Mouse (Mus musculus): ENCODE data around the gene Adam15. TPM values are rescaled to one million over a fixed set of nuclear protein-coding genes. Genes with fewer than 3 reads are reported as not detected.
A peak's percentile ranks its signal among the peaks of the same experiment; 100 is the strongest.

Gene Adam15
- polyA plus RNA-seq, 1 experiment from 2014 or later: 74.6 TPM

DNA sequence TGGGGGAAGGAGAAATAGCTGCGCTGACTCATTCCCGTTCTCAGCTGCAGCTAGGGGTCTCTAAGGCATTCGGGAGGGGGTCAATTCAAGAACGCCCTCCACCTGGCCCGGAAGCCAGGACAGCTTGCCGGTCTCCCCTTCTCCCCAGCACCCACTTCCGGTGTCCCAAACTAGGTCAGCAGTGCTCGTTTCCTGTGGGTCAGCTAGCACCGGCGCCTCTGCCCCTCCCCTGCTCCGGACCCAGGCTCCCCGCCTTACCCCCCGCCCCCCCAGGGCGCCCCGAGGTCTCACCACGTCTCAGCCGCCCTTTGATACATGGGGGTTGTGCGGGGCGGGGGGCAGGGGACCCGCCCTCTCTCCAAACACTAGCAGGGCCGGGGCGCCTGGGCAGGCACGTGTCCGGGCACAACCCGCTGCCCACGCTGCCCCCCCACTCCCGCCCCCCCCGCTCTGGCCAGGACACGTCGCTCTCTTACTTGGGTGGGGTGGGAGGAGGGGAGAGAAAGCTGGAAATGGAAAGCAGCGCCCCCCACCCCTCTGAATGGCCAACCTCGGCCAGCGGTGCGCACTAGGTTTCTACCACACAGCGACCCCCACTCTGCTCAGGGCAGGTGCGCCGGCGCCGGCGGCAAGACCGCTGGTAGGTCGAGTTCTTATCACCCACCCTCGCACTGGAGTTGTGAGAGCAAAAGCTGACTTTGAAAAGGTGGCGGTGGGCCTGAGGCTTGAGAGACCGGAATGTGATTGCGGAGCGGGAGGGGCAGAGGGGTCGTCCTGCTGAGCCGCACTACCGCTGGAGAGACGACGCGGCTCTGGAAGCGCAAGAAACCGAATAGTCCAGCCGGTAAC, 42.1 kb upstream of the Adam15 start:
- H3K4me3 ChIP-seq (ENCODE audit: low read length): peak overlapping the region; percentile 45
- H3K9me3 ChIP-seq (ENCODE audit: control insufficient read depth, low read length): no peaks in the 10 kb centered on the region
- peak overlapping the region; percentile 53 for H3K9ac ChIP-seq (ENCODE audit: low read depth, low read length)
- H3K27ac ChIP-seq (ENCODE audit: low read depth, low read length): no peak overlapping the region; the same call in 1 of the 2 replicates
- no peak for ATAC-seq
- WGBS: 0% methylated on average over 53 of the region's 56 CpGs
- H3K4me2 ChIP-seq (ENCODE audit: low read length): peak overlapping the region; percentile 74
- H3K36me3 ChIP-seq (ENCODE audit: control insufficient read depth, insufficient read depth, low read length): no peaks in the 10 kb centered on the region
- peaks cover 16% of the 10 kb centered on the region for H3K27me3 ChIP-seq (replicated peaks; ENCODE audit: control insufficient read depth, insufficient read depth, low read length)
- peaks cover 55% of the 10 kb centered on the region for H3K4me1 ChIP-seq (ENCODE audit: control insufficient read depth, insufficient read depth, low read depth, low read length)

DNA sequence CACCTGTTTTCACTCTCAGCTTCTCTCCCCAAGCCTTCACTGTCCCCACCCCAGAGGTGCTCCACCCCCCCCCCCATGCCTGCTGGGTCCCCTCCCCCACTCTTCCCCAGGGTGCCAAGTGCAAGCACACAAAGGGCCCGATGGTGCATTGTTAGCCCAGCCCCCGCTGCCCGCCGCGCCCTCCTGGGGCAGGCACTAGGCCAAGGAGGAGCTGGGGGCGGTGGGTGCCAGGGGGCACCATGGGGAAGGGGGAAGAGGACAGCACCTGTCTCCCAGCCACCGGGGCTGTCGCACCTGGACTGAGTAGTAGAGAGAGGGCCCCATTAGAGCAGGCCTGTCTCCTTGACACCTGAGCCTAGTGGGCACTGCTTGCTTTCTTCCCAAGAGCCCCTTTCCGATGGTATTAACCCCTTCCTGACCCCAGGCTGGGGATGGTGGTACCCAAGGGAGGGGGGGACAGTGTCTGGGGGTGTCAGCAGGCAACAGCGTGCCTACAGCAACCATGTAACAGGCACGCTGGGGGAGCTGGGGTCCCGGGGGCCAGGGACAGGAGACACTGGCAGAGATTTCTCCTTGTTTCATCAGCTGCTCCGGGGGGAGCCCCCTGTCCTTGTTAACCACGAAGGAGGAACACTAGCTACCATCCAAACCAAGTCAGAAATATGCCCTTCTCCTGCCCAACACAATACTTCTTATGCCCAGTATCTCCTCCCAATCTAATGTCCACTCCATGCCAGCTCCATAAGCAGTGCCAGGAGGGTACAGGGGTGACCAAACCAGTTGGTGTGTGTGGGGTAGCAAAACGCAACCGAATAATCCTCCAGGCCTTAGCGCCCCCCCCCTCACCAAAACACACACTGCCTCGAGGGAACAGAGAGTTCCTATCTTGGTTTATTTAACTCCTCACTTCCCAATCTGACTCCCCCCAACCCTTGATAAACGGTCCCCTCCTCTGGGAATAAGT, 41.2 kb upstream of the Adam15 start:
- Histone ChIP-seq H3K4me1 (ENCODE audit: control insufficient read depth, insufficient read depth, low read depth, low read length) (peaks cover 47% of the 10 kb centered on the region), H3K4me2 (ENCODE audit: low read length) (peak overlapping the region; percentile 74), H3K4me3 (ENCODE audit: low read length) (peak overlapping the region; percentile 45), H3K27me3 (replicated peaks; ENCODE audit: control insufficient read depth, insufficient read depth, low read length) (peaks cover 12% of the 10 kb centered on the region), H3K27ac (ENCODE audit: low read depth, low read length) (no peak overlapping the region), H3K9ac (ENCODE audit: low read depth, low read length) (peak overlapping the region; percentile 53), H3K9me3 (ENCODE audit: control insufficient read depth, low read length) (no peaks in the 10 kb centered on the region), H3K36me3 (ENCODE audit: control insufficient read depth, insufficient read depth, low read length) (no peaks in the 10 kb centered on the region)
- no peak for ATAC-seq
- 17% methylated on average over 19 of the region's 19 CpGs for WGBS

DNA sequence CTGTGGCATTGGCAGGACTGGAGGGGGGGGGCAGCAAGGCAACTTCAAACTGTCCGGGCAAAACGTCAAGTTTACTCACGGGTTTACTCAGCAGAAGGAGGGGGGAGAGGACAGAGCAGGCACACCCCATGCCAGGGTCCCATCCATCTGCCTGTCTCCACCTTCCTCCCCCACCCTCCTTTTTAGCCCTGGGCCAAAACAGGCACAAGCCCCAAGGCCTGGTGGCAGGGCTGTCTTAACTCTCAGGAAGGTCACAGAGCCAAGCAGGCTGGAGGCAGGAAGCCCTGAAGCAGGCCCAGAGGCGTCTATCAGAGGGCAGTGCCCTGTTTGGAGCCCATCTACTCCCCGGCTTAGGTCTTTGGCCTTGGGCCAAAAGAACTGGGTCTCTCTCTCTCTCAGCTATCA, 40.3 kb upstream of the Adam15 start:
- Histone ChIP-seq H3K4me2 (ENCODE audit: low read length) (no peak overlapping the region), H3K27ac (ENCODE audit: low read depth, low read length) (no peak overlapping the region), H3K4me1 (ENCODE audit: control insufficient read depth, insufficient read depth, low read depth, low read length) (peaks cover 39% of the 10 kb centered on the region), H3K9ac (ENCODE audit: low read depth, low read length) (no peak overlapping the region), H3K36me3 (ENCODE audit: control insufficient read depth, insufficient read depth, low read length) (no peaks in the 10 kb centered on the region), H3K9me3 (ENCODE audit: control insufficient read depth, low read length) (no peaks in the 10 kb centered on the region), H3K27me3 (replicated peaks; ENCODE audit: control insufficient read depth, insufficient read depth, low read length) (peaks cover 3% of the 10 kb centered on the region), H3K4me3 (ENCODE audit: low read length) (no peak overlapping the region)
- whole genome bisulfite sequencing: 53% methylated on average over 5 of the region's 5 CpGs
- ATAC-seq: no peak

DNA sequence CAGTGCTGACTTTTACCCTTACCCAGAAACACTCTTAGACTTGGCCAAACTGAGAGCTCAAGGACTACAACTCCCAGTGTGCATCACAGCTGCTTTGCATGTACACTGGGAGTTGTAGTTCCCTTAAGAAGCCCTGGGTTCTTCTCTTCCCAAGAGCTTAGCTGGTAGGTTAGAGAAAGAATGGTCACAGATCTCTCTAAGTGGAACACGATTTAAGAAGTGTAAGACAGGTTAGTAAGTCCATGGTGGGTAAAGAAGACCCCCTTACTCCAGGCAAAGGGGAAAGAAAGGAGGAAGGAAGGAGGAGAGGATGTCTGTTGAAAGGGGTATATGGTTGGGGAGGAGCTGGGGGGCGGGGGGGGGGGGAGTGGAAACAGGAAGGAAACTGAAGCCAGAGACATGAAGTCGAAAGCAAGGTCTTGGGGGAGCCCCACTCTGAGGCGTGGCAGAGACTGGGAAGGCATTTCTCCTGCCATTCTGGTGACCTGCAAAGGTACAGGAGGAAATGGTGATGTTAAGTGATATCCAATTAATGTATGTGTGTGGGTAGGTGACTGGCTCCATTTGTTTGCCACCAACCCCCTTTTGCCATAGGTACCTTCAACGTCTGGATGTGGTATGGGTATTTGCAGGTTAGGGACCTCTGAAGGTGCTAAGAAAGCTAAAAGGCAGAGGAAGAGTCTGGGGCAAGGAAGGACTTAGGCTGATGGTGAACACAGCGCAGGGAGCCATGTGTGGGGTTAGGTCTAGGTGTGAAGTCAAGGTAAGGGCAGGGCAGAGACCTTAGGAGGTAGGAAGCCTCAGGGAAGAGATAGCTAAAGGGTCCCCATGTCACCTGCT, 39.3 kb upstream of the Adam15 start:
- no peak overlapping the region for H3K4me2 ChIP-seq (ENCODE audit: low read length)
- WGBS: 71% methylated on average over 5 of the region's 6 CpGs

DNA sequence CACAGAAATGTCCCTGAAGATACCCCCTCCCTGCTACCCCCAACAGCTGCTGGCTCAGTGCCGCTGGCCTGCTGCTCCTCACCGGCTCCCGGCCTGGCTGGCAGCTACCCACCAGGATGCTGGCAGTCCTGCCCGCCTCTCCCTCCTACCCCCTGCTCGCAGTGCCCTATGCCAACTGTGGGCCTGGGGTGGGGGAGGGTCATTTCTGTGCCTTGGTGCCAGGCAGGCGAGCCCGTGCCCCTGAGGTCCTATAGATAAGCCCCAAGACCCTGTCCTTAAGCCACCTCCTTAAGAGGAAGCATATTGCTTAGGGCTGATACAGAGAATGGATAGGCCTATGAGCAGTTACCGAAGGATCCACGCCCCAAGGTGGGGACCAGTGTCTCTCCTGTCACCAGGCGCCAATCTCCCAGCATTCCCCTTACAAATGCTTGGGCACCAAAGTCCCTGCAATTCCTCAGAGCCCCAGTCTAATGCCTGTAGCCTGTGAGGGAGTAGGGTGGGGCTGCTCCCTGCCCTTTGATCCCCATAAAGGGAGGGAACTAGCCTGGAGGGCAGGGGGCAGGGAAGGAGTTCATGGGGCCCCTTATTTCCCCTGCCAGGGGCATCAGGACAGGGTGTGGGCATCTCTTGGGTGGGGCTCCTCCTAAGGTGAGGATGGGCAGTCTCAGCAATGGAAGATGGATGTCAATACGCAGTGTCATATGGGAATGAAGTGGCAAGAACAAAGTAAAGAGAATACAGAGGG, 38.5 kb upstream of the Adam15 start:
- WGBS: 51% methylated on average over 11 of the region's 11 CpGs
- ATAC-seq: peak; percentile 40
- Histone ChIP-seq H3K9ac (ENCODE audit: low read depth, low read length) (0 out of 2 replicates have a peak overlapping the region, but pooled peaks have one; percentile 37), H3K9me3 (ENCODE audit: control insufficient read depth, low read length) (no peaks in the 10 kb centered on the region), H3K4me2 (ENCODE audit: low read length) (no peak overlapping the region), H3K27ac (ENCODE audit: low read depth, low read length) (no peak overlapping the region), H3K4me3 (ENCODE audit: low read length) (no peak overlapping the region), H3K4me1 (ENCODE audit: control insufficient read depth, insufficient read depth, low read depth, low read length) (peaks cover 27% of the 10 kb centered on the region), H3K36me3 (ENCODE audit: control insufficient read depth, insufficient read depth, low read length) (no peaks in the 10 kb centered on the region), H3K27me3 (replicated peaks; ENCODE audit: control insufficient read depth, insufficient read depth, low read length) (no peaks in the 10 kb centered on the region)

More for the DNA sequence above, 39.3 kb upstream of the Adam15 start:
- Histone ChIP-seq H3K36me3 (ENCODE audit: control insufficient read depth, insufficient read depth, low read length) (no peaks in the 10 kb centered on the region), H3K9ac (ENCODE audit: low read depth, low read length) (no peak overlapping the region), H3K4me1 (ENCODE audit: control insufficient read depth, insufficient read depth, low read depth, low read length) (peaks cover 30% of the 10 kb centered on the region), H3K9me3 (ENCODE audit: control insufficient read depth, low read length) (no peaks in the 10 kb centered on the region), H3K4me3 (ENCODE audit: low read length) (no peak overlapping the region), H3K27me3 (replicated peaks; ENCODE audit: control insufficient read depth, insufficient read depth, low read length) (no peaks in the 10 kb centered on the region), H3K27ac (ENCODE audit: low read depth, low read length) (no peak overlapping the region)
- ATAC-seq: peak; percentile 29; the same call in 1 of the 2 replicates

DNA sequence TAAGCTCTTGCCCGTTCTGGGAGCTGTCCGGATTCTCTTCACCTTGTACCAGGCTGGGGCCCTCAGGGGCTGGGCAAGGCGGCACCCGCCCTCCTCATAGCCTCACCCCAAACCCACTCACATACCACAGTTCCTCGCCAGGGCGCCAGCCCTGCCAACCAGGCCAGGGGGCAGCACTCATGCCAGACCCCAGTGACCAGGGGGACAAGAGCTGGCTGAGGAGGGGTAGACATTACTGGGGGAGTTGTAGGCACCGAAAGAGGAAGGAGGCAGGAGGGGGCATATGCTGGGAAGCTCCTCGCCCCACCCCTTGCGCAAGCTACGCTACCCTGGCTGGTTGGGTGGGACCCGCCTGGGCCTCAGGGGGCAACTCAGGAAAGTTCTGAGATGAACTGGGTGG, 37.8 kb upstream of the Adam15 start:
- no peak for ATAC-seq
- Histone ChIP-seq H3K9ac (ENCODE audit: low read depth, low read length) (no peak overlapping the region; the same call in 1 of the 2 replicates), H3K4me2 (ENCODE audit: low read length) (no peak overlapping the region), H3K4me3 (ENCODE audit: low read length) (no peak overlapping the region), H3K4me1 (ENCODE audit: control insufficient read depth, insufficient read depth, low read depth, low read length) (peaks cover 23% of the 10 kb centered on the region), H3K36me3 (ENCODE audit: control insufficient read depth, insufficient read depth, low read length) (no peaks in the 10 kb centered on the region), H3K27me3 (replicated peaks; ENCODE audit: control insufficient read depth, insufficient read depth, low read length) (no peaks in the 10 kb centered on the region), H3K9me3 (ENCODE audit: control insufficient read depth, low read length) (no peaks in the 10 kb centered on the region), H3K27ac (ENCODE audit: low read depth, low read length) (no peak overlapping the region)
- WGBS: 75% methylated on average over 11 of the region's 11 CpGs

DNA sequence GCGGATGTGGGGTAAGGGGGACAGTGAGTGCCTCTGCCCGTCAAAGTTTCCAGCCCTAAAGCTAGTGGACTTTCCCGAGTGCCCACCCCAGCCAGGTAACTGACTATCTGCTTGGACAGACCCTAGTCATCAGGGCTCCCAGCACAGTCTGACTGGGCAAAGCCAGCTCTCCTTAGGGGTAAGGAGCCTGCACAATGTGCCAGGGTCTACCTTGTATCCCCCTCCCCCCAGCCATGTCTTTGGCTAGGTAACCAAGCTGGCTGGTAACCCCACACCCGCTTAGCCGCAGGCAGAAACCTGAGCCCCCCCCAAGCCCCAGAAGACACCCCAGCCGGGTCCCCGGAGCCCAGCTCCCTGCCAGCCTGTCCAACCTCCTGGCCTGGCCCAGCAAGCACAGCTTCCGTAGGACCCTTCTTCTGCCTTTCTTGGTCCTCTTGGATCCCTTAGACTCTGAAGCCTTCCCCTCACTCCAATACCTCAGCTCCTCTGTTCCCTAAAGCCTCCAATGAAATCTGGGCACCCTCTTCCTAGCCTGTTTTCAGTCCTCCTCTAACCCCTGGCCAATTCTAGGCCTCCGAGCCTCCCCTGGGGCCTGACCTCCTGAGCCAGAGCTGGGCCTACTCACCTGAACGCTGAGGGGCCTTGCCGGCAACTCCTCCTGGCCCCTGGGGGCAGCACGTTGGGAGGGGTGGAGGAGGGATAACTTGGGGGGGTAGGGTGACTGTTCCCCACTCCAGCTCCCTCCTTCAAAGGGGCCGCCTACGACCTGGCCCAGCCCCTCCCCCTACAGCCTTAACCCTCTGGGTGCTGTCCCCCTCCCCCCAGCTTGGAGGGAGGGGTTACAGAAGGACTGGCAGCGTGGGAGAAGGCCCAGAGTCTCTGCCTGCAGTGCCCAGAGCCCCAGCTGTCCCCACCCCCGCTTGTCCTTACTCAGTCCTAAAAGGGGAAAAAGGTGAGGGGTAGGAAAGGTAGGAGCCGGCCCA, 36.9 kb upstream of the Adam15 start:
- H3K27ac ChIP-seq (ENCODE audit: low read depth, low read length): no peak overlapping the region
- H3K4me2 ChIP-seq (ENCODE audit: low read length): no peak overlapping the region
- H3K27me3 ChIP-seq (replicated peaks; ENCODE audit: control insufficient read depth, insufficient read depth, low read length): no peaks in the 10 kb centered on the region
- no peak overlapping the region for H3K4me3 ChIP-seq (ENCODE audit: low read length)
- H3K9ac ChIP-seq (ENCODE audit: low read depth, low read length): no peak overlapping the region
- WGBS: 60% methylated on average over 17 of the region's 17 CpGs
- H3K4me1 ChIP-seq (ENCODE audit: control insufficient read depth, insufficient read depth, low read depth, low read length): peaks cover 14% of the 10 kb centered on the region
- H3K9me3 ChIP-seq (ENCODE audit: control insufficient read depth, low read length): no peaks in the 10 kb centered on the region
- H3K36me3 ChIP-seq (ENCODE audit: control insufficient read depth, insufficient read depth, low read length): no peaks in the 10 kb centered on the region
- no peak for ATAC-seq
